Mouse (Mus musculus) kidney, postnatal 36 days (tissue): ENCODE data around the gene Nkx2-1.

Source experiments
- DNase-seq, 2 experiments: peaks; one replicate each; pipeline ENCODE4 v3.0.0; 2021 to 2022; ENCODE audit warnings: mixed read lengths in 2 of 2

Gene Nkx2-1

DNA sequence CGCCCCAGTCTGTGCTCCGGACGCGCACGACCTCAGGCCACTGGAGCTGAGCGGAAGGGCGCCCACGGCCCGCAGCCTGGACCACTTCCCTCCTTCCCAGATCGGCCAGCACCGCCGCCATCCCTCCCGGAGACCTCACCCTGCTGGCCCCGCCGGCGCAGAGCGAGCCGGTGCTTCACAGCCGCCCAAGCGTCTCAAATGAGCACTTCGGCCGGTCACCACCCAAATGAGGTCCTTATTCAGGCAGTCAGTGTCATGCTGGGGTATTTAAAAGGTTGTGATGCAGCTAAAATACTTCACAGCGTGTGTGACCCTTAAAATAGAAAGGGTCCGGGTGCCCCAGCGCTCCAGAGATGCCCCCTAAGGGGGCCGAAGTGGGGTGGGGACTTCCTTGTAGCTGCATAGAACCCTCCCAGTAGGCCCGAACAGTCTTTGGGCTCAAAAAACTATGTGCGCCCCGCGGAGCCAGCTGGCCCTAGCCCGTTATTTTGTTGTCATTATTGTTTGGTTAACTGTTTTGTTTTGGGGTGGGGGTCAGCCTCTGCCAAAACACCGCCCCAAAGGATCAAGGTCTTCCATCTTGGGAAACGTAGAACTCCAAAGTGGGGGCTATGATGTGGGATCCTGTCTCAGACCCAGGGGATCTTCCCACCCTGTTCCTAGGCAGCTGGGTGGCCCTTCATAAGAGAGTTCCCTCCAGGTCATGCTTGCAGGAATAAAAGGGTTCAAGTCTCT is 15.4 kb downstream of the Nkx2-1 start:
- no peak for DNase-seq

DNA sequence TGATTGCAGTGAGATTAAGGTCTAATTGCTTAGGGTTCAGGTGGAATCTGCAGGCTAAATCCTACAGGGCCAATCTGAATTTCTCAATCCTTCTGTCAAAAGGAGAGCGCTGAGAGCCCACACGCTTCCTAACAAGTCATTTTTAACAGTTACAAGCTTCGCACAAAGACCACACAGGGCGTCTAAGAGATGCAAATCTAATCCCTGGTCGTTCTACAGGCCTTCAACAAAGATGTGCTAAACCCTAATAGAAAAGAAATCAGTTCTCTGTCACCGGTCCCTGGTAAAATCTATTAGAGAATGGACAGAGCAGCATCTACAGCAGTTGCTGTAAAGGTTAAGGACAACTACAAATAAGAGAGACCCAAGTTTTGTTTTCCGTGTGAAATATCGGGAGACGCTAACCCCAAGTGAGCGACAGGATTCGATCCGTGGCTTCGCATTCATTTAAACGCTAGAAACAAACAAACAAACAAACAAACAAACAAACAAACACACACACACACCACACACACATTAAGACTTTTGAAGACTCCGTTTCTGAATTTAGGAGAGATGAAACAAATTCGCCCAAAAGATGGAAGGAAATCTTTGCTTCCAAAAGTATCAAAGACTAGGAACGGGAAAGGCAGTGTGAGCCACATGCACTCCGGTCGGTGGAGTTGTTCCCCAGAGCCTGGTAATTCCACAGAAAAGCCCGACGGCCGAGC is 16.2 kb downstream of the Nkx2-1 start:
- DNase-seq, result no peak

DNA sequence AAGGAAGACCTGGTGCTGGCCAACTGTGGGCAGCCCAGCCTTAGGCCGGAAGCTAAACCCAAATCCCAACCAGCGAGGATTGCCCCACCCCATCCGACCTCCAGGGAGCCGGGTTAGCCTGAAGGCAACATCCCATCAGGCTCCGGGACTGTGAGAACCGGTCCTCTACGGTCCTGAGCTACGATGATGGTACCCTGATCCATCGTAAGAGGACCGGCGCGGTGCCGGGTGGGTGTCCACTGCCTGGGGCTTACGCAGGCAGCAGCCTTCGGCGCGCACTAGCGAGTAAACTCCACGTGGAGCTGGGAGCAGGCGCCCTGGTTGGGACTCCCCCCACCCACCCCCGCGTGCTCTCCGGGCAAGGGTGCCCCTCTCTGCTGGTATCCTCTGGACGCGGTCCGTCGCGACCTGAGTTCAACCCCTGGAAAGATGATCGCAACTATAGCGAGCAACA is 16.9 kb downstream of the Nkx2-1 start:
- DNase-seq, result no peak

DNA sequence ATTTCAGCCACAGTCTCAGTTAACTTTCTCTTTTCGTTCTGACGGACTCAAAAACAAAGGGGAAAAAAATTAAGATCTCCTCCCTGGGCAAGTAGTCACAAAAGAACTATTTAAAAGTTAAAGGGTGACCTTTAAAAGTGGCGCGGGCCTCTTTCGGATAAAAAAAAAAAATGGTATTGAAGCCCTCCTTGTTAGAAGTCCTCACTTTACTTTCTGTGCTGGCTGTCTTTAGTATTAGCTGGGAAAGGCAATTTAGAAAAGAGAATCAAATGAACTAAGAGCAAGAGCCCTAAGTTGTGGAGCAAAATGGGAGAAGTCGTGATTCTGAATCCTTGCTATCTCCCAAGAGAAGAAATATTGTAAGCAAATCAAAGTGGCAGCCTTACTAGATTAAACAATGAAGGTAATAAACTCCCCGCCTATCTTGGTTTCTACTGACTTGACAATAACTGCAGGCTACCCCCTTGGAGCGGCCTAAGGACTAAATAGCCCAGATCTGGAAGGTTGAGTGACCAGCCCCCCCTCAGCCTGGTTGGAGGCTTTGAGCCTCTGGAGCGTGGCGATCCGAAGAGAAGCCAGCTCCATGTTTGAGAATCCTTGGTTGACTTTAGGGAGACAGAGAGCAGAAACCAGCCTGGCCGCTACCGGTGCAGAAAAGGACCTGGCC is 17.5 kb downstream of the Nkx2-1 start:
- DNase-seq, result no peak

DNA sequence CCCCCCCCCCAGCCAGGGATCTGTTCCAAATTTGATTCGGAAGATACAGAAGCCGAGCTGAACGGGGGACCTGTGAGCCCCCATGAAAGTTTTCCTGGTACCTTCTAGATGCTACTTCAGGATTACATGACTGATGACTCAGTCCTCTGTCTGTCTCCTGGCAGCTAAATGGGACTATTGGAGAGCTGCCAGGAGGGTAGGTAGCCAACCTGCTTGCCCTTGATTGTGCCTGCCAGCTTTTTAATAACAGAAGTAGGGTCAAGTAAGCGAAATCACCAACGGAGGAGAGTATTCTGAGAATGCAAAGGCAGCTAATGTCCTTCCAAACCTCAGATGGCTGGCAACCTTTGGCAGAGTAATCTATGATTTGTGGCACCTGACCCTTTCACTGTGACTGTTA is 18.5 kb downstream of the Nkx2-1 start:
- DNase-seq, result no peak

DNA sequence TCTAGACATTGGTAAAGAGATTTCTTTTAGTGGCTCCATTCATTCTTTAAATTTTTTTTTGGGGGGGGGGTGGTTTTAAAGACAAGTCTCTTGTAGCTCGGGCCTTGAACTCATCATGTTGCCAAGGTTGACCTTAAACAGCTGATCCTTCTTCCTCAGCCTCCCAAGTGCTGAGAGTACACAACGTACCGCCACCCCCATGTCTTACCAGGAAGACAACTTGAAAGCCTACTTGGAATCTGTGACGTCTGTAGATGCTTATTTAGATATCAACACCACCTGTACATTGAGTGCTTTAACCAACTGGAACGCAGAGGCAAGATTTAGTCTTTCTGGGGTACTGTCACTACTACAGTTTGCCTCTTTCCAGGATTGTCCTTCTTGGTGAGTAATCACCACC is 21.9 kb downstream of the Nkx2-1 start:
- DNase-seq, result no peak

DNA sequence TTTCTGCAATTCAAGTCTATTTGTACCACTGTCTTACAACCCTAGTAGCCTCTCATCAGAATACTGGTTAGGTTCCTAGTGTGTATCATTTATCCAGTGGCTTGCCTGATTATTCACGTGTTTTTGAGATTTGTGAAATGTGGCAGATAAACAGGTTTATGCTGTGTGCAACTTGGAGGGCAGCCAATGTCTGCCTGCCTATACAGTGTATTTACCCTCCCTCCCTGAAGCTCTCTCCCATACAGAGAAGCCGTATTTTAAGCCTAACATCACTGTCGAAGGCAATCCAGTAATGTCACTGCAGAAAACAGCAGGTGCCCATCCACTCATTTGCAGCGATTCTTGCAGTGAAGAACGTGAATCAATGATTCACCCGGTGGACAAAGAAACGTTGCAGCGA is 28.3 kb downstream of the Nkx2-1 start:
- DNase-seq, result no peak

DNA sequence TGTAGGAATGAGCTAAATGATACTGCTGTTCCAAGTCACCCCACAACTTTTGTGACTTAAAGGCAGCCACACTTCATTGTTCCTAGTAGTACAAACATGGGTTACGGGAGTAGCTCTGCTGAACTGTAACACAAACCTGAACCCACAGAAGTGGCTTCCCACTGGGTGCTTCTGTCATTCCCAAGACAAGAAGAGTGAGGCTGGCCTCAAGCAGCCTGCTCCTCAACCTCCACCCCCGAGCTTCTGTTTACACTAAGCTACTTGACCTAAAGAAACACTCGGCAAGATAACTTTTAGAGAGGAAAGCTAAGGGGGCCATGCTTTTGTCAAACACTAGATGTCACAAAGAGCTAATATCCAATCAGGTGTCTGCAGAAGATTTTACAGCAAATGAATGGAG is 49.7 kb downstream of the Nkx2-1 start:
- DNase-seq, result no peak

DNA sequence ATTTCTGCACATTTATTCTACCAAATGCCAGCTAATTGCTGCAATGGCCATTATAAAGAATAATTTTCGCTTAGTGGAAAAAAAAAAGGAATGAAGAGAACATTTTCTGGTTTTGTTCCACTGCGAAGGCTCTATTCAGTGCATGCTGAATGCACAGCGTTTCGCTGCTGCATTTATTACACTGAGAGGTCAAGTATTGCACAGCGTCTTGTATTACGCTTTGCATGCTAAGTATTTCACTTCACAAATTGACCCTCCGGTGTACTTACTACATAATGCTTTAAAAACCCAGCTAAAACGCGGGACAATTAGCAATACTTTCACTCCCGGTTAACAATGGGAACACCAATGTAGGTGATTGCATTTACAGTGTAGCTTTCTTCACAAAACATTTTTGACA is 54.1 kb downstream of the Nkx2-1 start:
- no peak for DNase-seq
